Mouse (Mus musculus) small intestine, adult 2 months (tissue): Measurements from ENCODE around the gene Snx8. TPM values are rescaled to one million over a fixed set of nuclear protein-coding genes. Genes with fewer than 3 reads are reported as not detected.
"Not testable (repeated sequence)": the region's sequence is repeated elsewhere in the genome, so short reads cannot be mapped to it uniquely, and the experiment has no call there.

Experiments
- H3K27ac ChIP-seq: fragments of 200-500 bp; 2 replicates; pipeline ENCODE4 v1.5.1; 2012; ENCODE audit warnings: low read depth, low read length, control low read depth, inconsistent platforms; ENCODE audit not compliant: insufficient read depth
- H3K27me3 ChIP-seq: fragments of 200-500 bp; 2 replicates; pipeline ENCODE4 v1.6.1; 2012; ENCODE audit warnings: mild to moderate bottlenecking, moderate library complexity, low read length, inconsistent platforms; ENCODE audit not compliant: control insufficient read depth, insufficient read depth
- H3K36me3 ChIP-seq: fragments of 200-500 bp; 2 replicates; pipeline ENCODE4 v1.6.1; 2012; ENCODE audit warnings: mild to moderate bottlenecking, low read length, control low read depth, inconsistent platforms; ENCODE audit not compliant: control insufficient read depth, insufficient read depth
- H3K4me1 ChIP-seq: fragments of 200-500 bp; 2 replicates; pipeline ENCODE4 v1.6.1; 2012; ENCODE audit warnings: low read length, inconsistent platforms, mixed read lengths; ENCODE audit not compliant: control insufficient read depth, insufficient read depth, insufficient read length
- H3K4me3 ChIP-seq: fragments of 200-500 bp; 2 replicates; pipeline ENCODE4 v1.5.1; 2012; ENCODE audit warnings: low read depth, mild to moderate bottlenecking, control low read depth, inconsistent platforms, low read length, moderate library complexity
- CTCF ChIP-seq: fragments of 200-500 bp; IDR thresholded peaks from 2 replicates; pipeline ENCODE4 v1.5.1; 2012; ENCODE audit warnings: low read depth, mild to moderate bottlenecking, control low read depth, inconsistent platforms, low read length, moderate library complexity, mixed read lengths; ENCODE audit not compliant: insufficient replicate concordance, insufficient read length; ENCODE audit errors: extremely low read depth
- POLR2A ChIP-seq: fragments of 200-500 bp; IDR thresholded peaks from 2 replicates; pipeline ENCODE4 v1.6.1; 2012; ENCODE audit warnings: low read depth, mild to moderate bottlenecking, control low read depth, inconsistent platforms, low read length, moderate library complexity
- WGBS: fragments of 180-500 bp; shearing (Covaris S2); methylation state at CpG from one replicate; pipeline ENCODE4 v1.1.7; 2018; 5-methylcytosine and 5-hydroxymethylcytosine counted together
- polyA plus RNA-seq: library from polyadenylated mRNA; depleted of rRNA; stranded (reverse); fragments of >200 nt; gene quantifications from 2 replicates; pipeline ENCODE4 v1.2.3, GENCODE M21; 2012

Snx8 gene
- polyA plus RNA-seq, 1 experiment, result 6.6 TPM

GRCm38 (mm10) chr5:140373711-140374110 lies 15.4 kb downstream of the Snx8 start:
- WGBS, result 75% methylated on average over 2 of the region's 2 CpGs
- Histone ChIP-seq H3K27ac (no peak overlapping the region), H3K4me3 (no peak overlapping the region), H3K27me3 (no peaks in the 10 kb centered on the region), H3K4me1 (peaks cover 7% of the 10 kb centered on the region; the same call in 1 of the 2 replicates), H3K36me3 (no peaks in the 10 kb centered on the region)
- TF ChIP-seq POLR2A (no peak), CTCF (no peak)

GRCm38 (mm10) chr5:140371671-140372070 lies 17.4 kb downstream of the Snx8 start:
- Histone ChIP-seq H3K27ac (no peak overlapping the region), H3K36me3 (no peaks in the 10 kb centered on the region), H3K4me1 (peaks cover 7% of the 10 kb centered on the region; the same call in 1 of the 2 replicates), H3K27me3 (no peaks in the 10 kb centered on the region), H3K4me3 (no peak overlapping the region)
- 86% methylated on average over 3 of the region's 3 CpGs for WGBS
- TF ChIP-seq POLR2A (no peak), CTCF (no peak)

GRCm38 (mm10) chr5:140370446-140371254 lies 18.4 kb downstream of the Snx8 start:
- H3K27me3 ChIP-seq, result no peaks in the 10 kb centered on the region
- WGBS, result 75% methylated on average over 6 of the region's 6 CpGs
- H3K36me3 ChIP-seq, result no peaks in the 10 kb centered on the region
- peaks cover 7% of the 10 kb centered on the region; the same call in 1 of the 2 replicates for H3K4me1 ChIP-seq
- TF ChIP-seq CTCF (no peak), POLR2A (no peak)
- H3K4me3 ChIP-seq, result no peak overlapping the region
- no peak overlapping the region for H3K27ac ChIP-seq

GRCm38 (mm10) chr5:140369466-140369865 lies 19.6 kb downstream of the Snx8 start:
- Histone ChIP-seq H3K4me3 (no peak overlapping the region), H3K36me3 (no peaks in the 10 kb centered on the region), H3K27ac (no peak overlapping the region), H3K4me1 (no peaks in the 10 kb centered on the region; the same call in 1 of the 2 replicates), H3K27me3 (no peaks in the 10 kb centered on the region)
- no peak for TF ChIP-seq POLR2A
- no peak for TF ChIP-seq CTCF
- WGBS, result 68% methylated on average over 2 of the region's 2 CpGs

- H3K4me3 ChIP-seq, result no peak overlapping the region
- no peaks in the 10 kb centered on the region for H3K27me3 ChIP-seq
- 84% methylated on average over 4 of the region's 4 CpGs for WGBS
- H3K36me3 ChIP-seq, result no peaks in the 10 kb centered on the region
- H3K4me1 ChIP-seq, result no peaks in the 10 kb centered on the region; the same call in 1 of the 2 replicates
- TF ChIP-seq POLR2A (no peak), CTCF (no peak)
- no peak overlapping the region for H3K27ac ChIP-seq
Measured at GRCm38 (mm10) chr5:140368926-140369325, 20.1 kb downstream of the Snx8 start.

GRCm38 (mm10) chr5:140368126-140368525 lies 20.9 kb downstream of the Snx8 start:
- 84% methylated on average over 2 of the region's 2 CpGs for WGBS
- H3K4me1 ChIP-seq, H3K27me3 ChIP-seq, H3K4me3 ChIP-seq, H3K36me3 ChIP-seq, H3K27ac ChIP-seq: not testable (repeated sequence)

GRCm38 (mm10) chr5:140364415-140364814 lies 24.6 kb downstream of the Snx8 start:
- no peaks in the 10 kb centered on the region for H3K4me1 ChIP-seq
- WGBS, result 64% methylated on average over 5 of the region's 5 CpGs
- no peak overlapping the region for H3K27ac ChIP-seq
- H3K27me3 ChIP-seq, result no peaks in the 10 kb centered on the region
- H3K36me3 ChIP-seq, result no peaks in the 10 kb centered on the region
- TF ChIP-seq POLR2A (no peak), CTCF (no peak)
- no peak overlapping the region for H3K4me3 ChIP-seq
